In genomic region chr2:44952830-44953422, GRCm38 (mm10) we compare ENCODE assay signal across 1 mouse cellular context.
TF ChIP-seq lines count a peak whose summit lies in the region.

No protein-coding gene starts in this region.

TF ChIP-seq in CH12.LX, 34 proteins besides CTCF, POLR2A, EP300 and RAD21 (continued from another document):
- peak; percentile 69 for TF ChIP-seq MEF2A (IDR thresholded peaks at IDR 0.05; ENCODE audit: borderline replicate concordance, low read depth, low read length)
- peak; percentile 56 for TF ChIP-seq HCFC1 (IDR thresholded peaks at IDR 0.05; ENCODE audit: low read depth, low read length)
- 0 out of 2 replicates have a peak, but pooled peaks have one; percentile 34 for TF ChIP-seq NRF1 (IDR thresholded peaks at IDR 0.05; ENCODE audit: low read depth, low read length)
- no peak for TF ChIP-seq USF2 (conservative IDR thresholded peaks at IDR 0.05; ENCODE audit: low read depth, low read length)
- peak; percentile 93; the same call in 1 of the 2 replicates for TF ChIP-seq CHD1 (IDR thresholded peaks at IDR 0.05; ENCODE audit: low read depth, low read length)
- TF ChIP-seq SMC3 (IDR thresholded peaks at IDR 0.05; ENCODE audit: low read depth, low read length) = peak; percentile 30; the same call in 1 of the 2 replicates
- TF ChIP-seq CHD2 (IDR thresholded peaks at IDR 0.05; ENCODE audit: low read length) = peak; percentile 74; the same call in 1 of the 2 replicates
- TF ChIP-seq GABPA (IDR thresholded peaks at IDR 0.05; ENCODE audit: insufficient replicate concordance, low read depth, low read length) = no peak
- no peak; the same call in 1 of the 2 replicates for TF ChIP-seq E2F4 (IDR thresholded peaks at IDR 0.05; ENCODE audit: insufficient replicate concordance, low read depth, low read length)
- TF ChIP-seq MAFK (IDR thresholded peaks at IDR 0.05; ENCODE audit: insufficient replicate concordance, low read length) = peak; percentile 79; the same call in 1 of the 2 replicates
- TF ChIP-seq BHLHE40 (IDR thresholded peaks at IDR 0.05; ENCODE audit: low read depth, low read length) = peak; percentile 45; the same call in 1 of the 2 replicates
- peak; percentile 74 for TF ChIP-seq RCOR1 (conservative IDR thresholded peaks at IDR 0.05; ENCODE audit: low read depth, low read length)
- no peak for TF ChIP-seq PAX5 (IDR thresholded peaks at IDR 0.05; ENCODE audit: low read length)
